Mouse (Mus musculus) olfactory bulb, adult 2 months (tissue): Measurements from ENCODE around the gene Mrpl47.

Experiments
- CTCF ChIP-seq: fragments of 200-500 bp; IDR thresholded peaks from 2 replicates; pipeline ENCODE4 v1.5.1; 2012; ENCODE audit warnings: low read depth, mild to moderate bottlenecking, low read length, moderate library complexity; ENCODE audit not compliant: insufficient read depth
- POLR2A ChIP-seq: fragments of 200-500 bp; IDR thresholded peaks from 2 replicates; pipeline ENCODE4 v1.6.1; 2012; ENCODE audit warnings: mild to moderate bottlenecking, low read depth, low read length, moderate library complexity; ENCODE audit not compliant: insufficient read depth

DNA sequence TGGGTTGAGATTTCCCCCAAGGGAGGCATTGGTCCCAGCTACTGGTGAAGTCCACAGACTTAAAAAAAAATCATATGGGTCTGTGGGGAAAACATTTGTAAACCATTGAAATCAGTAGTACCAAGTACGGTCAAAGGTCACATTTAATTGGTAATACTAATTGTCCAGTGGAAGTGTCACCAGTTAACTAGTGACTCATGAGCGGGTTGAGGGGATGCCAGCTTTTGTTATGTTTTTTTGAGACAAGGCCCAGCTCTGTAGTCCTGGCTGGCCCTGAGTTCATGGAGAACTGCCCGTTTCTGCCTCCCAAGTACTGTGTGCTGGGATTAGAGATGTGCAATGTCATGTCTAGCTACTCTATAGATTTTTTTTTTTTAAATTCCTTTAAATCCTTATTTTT is 23.7 kb downstream of the Mrpl47 start:
- TF ChIP-seq CTCF, result no peak
- no peak for TF ChIP-seq POLR2A
